Comparison of ENCODE assay signal across 13 mouse cellular contexts in the genomic region with DNA sequence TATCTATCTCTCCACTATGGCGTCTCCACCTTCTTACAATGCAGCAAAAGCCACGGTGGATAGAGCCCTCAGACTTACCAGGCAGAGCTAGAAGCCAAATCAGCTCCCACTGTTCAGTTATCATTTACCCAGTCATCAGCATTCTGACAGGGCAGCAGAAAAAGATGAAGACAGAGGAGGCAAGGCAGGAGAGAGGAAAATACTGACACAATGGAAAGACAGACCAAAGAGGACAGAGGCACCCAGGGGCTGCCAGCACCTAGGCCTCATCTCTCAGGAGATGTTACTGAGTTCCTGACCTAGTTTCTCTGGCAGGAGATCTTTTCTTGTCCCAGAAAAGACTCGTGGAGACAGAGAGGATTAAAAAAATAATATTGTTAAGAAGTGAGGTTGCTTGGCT. TPM values are rescaled to one million over a fixed set of nuclear protein-coding genes. Genes with fewer than 3 reads are reported as not detected.
A peak's percentile ranks its signal among the peaks of the same experiment; 100 is the strongest.
DNase-seq lines count a peak whose midpoint lies in the region; ATAC-seq and TF ChIP-seq lines count a peak whose summit lies in the region.
"Had no signal": no experiment of that assay in that cellular context is flagged by ENCODE, and none has a peak within 500 bp of the region (broad histone marks: within the 10 kb centered on the region; RNA-seq: fewer than 3 reads in every experiment).

No protein-coding gene starts in this region.

- no peaks in the 10 kb centered on the region for H3K79me2 ChIP-seq in heart, adult 2 months (replicated peaks; ENCODE audit: control insufficient read depth, insufficient read depth, low read length)

- no peaks in the 10 kb centered on the region for H3K27me3 ChIP-seq in kidney, embryonic 16.5 days (ENCODE audit: insufficient read depth, low read length)
- no peaks in the 10 kb centered on the region for H3K27me3 ChIP-seq in forebrain, embryonic 14.5 days (replicated peaks; ENCODE audit: control insufficient read depth, insufficient read depth, low read length)
- H3K27me3 ChIP-seq in hindbrain, postnatal 0 days (ENCODE audit: insufficient read depth, low read length): no peaks in the 10 kb centered on the region
- H3K27me3 ChIP-seq in heart, adult 2 months (ENCODE audit: control insufficient read depth, insufficient read depth, low read length): no peaks in the 10 kb centered on the region

- WGBS in kidney, embryonic 16.5 days: 31% methylated on average over 3 of the region's 3 CpGs
- WGBS in forebrain, embryonic 14.5 days: 5% methylated on average over 3 of the region's 3 CpGs
- 21% methylated on average over 3 of the region's 3 CpGs for WGBS in hindbrain, postnatal 0 days
- 47% methylated on average over 3 of the region's 3 CpGs for WGBS in heart, adult 2 months
- WGBS in lung, adult 2 months: 56% methylated on average over 3 of the region's 3 CpGs

- no peaks in the 10 kb centered on the region for H3K36me3 ChIP-seq in kidney, embryonic 16.5 days (ENCODE audit: insufficient read depth, low read length)
- no peaks in the 10 kb centered on the region for H3K36me3 ChIP-seq in forebrain, embryonic 14.5 days (ENCODE audit: control insufficient read depth, insufficient read depth, low read length)
- H3K36me3 ChIP-seq in hindbrain, postnatal 0 days (ENCODE audit: insufficient read depth, low read length): no peaks in the 10 kb centered on the region
- H3K36me3 ChIP-seq in heart, adult 2 months (ENCODE audit: control insufficient read depth, insufficient read depth, low read length): no peaks in the 10 kb centered on the region
- H3K36me3 ChIP-seq: G1E had no signal

- TF ChIP-seq EP300 in heart, adult 2 months (IDR thresholded peaks at IDR 0.05; ENCODE audit: insufficient read depth, low read depth, low read length): no peak

- no peaks in the 10 kb centered on the region for H3K9me3 ChIP-seq in kidney, embryonic 16.5 days (ENCODE audit: low read length)
- H3K9me3 ChIP-seq in forebrain, embryonic 14.5 days (replicated peaks; ENCODE audit: control insufficient read depth, low read length): no peaks in the 10 kb centered on the region
- H3K9me3 ChIP-seq in hindbrain, postnatal 0 days (ENCODE audit: low read length): no peaks in the 10 kb centered on the region
- H3K9me3 ChIP-seq: G1E had no signal

- H3K27ac ChIP-seq in kidney, embryonic 16.5 days (ENCODE audit: low read length): peak overlapping the region; percentile 52
- H3K27ac ChIP-seq in forebrain, embryonic 14.5 days (ENCODE audit: low read depth, low read length): peak overlapping the region; percentile 73
- H3K27ac ChIP-seq in hindbrain, postnatal 0 days: peak overlapping the region; percentile 55
- H3K27ac ChIP-seq in heart, adult 2 months: no peak overlapping the region

- no peak for TF ChIP-seq CTCF in hindbrain, postnatal 0 days (IDR thresholded peaks at IDR 0.05; ENCODE audit: low read depth)
- TF ChIP-seq CTCF in heart, adult 2 months (IDR thresholded peaks at IDR 0.05): no peak
- TF ChIP-seq CTCF in lung, adult 2 months (IDR thresholded peaks at IDR 0.05; ENCODE audit: insufficient read depth, low read length): no peak

- intact Hi-C loops in heart, adult 2 months (cut with DNase I): no loop called here

- no peak overlapping the region for H3K9ac ChIP-seq in kidney, embryonic 16.5 days (replicated peaks; ENCODE audit: low read length)
- no peak overlapping the region for H3K9ac ChIP-seq in forebrain, embryonic 14.5 days (ENCODE audit: low read length)
- H3K9ac ChIP-seq in hindbrain, postnatal 0 days (replicated peaks; ENCODE audit: low read length): no peak overlapping the region
- no peak overlapping the region for H3K9ac ChIP-seq in heart, adult 2 months (ENCODE audit: low read depth, low read length)

- no peak for TF ChIP-seq POLR2A in heart, adult 2 months (IDR thresholded peaks at IDR 0.05; ENCODE audit: insufficient read depth, low read depth, low read length)
- no peak for TF ChIP-seq POLR2A in lung, adult 2 months (IDR thresholded peaks at IDR 0.05; ENCODE audit: borderline replicate concordance, extremely low read depth, low read depth, low read length)

- H3K4me1 ChIP-seq in kidney, embryonic 16.5 days (ENCODE audit: insufficient read depth, low read length): peaks cover 13% of the 10 kb centered on the region; the same call in 1 of the 2 replicates
- peaks cover 15% of the 10 kb centered on the region for H3K4me1 ChIP-seq in forebrain, embryonic 14.5 days (ENCODE audit: control insufficient read depth, insufficient read depth, low read length)
- H3K4me1 ChIP-seq in hindbrain, postnatal 0 days (ENCODE audit: insufficient read depth, low read length): peaks cover 6% of the 10 kb centered on the region; the same call in 1 of the 2 replicates
- no peaks in the 10 kb centered on the region; the same call in 1 of the 2 replicates for H3K4me1 ChIP-seq in heart, adult 2 months (ENCODE audit: control insufficient read depth, insufficient read depth, low read length)
- H3K4me1 ChIP-seq in lung, adult 2 months (ENCODE audit: control insufficient read depth, insufficient read depth, low read length): no peaks in the 10 kb centered on the region; the same call in 1 of the 2 replicates

- no peak overlapping the region for H3K4me2 ChIP-seq in kidney, embryonic 16.5 days (replicated peaks; ENCODE audit: low read depth, low read length)
- no peak overlapping the region for H3K4me2 ChIP-seq in forebrain, embryonic 14.5 days (ENCODE audit: low read length)
- no peak overlapping the region for H3K4me2 ChIP-seq in hindbrain, postnatal 0 days (ENCODE audit: low read depth, low read length)

- no peak for ATAC-seq in kidney, embryonic 16.5 days (ENCODE audit: low FRiP score, low TSS enrichment)
- ATAC-seq in forebrain, embryonic 14.5 days: peak; percentile 28
- ATAC-seq in hindbrain, postnatal 0 days: no peak

- H3K4me3 ChIP-seq in kidney, embryonic 16.5 days (ENCODE audit: low read length): no peak overlapping the region
- no peak overlapping the region for H3K4me3 ChIP-seq in forebrain, embryonic 14.5 days (ENCODE audit: low read depth, low read length)
- H3K4me3 ChIP-seq in hindbrain, postnatal 0 days (ENCODE audit: low read length): no peak overlapping the region
- no peak overlapping the region for H3K4me3 ChIP-seq in heart, adult 2 months
- H3K4me3 ChIP-seq in lung, adult 2 months (replicated peaks; ENCODE audit: extremely low read depth, low read depth, low read length): no peak overlapping the region

- no peak for DNase-seq in kidney, adult 9 months
- DNase-seq in forebrain, embryonic 14.5 days (ENCODE audit: low spot score): no peak
- DNase-seq in hindbrain, postnatal 0 days (ENCODE audit: low spot score): no peak
- peak; percentile 67 for DNase-seq in retina, postnatal 1 day
- no peak for DNase-seq in heart, adult 2 months
- DNase-seq in lung, adult 2 months: no peak
- DNase-seq: adrenal gland, postnatal 10 days; heart, postnatal 14 days; kidney, adult 2 months; right cerebral cortex, postnatal 25 days had no signal

RNA-seq across cellular contexts. Expression of gene 1110051M20Rik, which starts 45.3 kb away (rescaled TPM):
- 66.9 and 68.9 TPM in 2 replicates for polyA plus RNA-seq in kidney, embryonic 16.5 days (2015; fragmentation: Nextera tagmentation; extraction: Ambion mirVana)
- polyA plus RNA-seq in forebrain, embryonic 14.5 days (2014; fragmentation: Nextera tagmentation; extraction: Ambion mirVana): 168 and 170 TPM in 2 replicates
- total RNA-seq in hindbrain, postnatal 0 days (2014; rRNA removed): 152 and 175 TPM in 2 replicates
- polyA plus RNA-seq in hindbrain, postnatal 0 days (2015; fragmentation: Nextera tagmentation; extraction: Ambion mirVana): 136 and 141 TPM in 2 replicates
- total RNA-seq in heart, adult 2 months (2021): 10 to 100 TPM in 1 of 2 experiments, 1 to 10 TPM in 1; 8.4 to 13.2 TPM
- polyA plus RNA-seq in heart, adult 2 months (2012; rRNA removed): 14.7 and 18.4 TPM in 2 replicates
- 19.2 and 27.0 TPM in 2 replicates for polyA plus RNA-seq in lung, adult 2 months (2012; rRNA removed)

RNA-seq across cellular contexts. Expression of gene Lrp4, which starts 58.1 kb away (rescaled TPM):
- 7.6 and 9.0 TPM in 2 replicates for polyA plus RNA-seq in kidney, embryonic 16.5 days (2015; fragmentation: Nextera tagmentation; extraction: Ambion mirVana)
- polyA plus RNA-seq in forebrain, embryonic 14.5 days (2014; fragmentation: Nextera tagmentation; extraction: Ambion mirVana): 4.7 and 5.1 TPM in 2 replicates
- 28.0 and 28.4 TPM in 2 replicates for total RNA-seq in hindbrain, postnatal 0 days (2014; rRNA removed)
- polyA plus RNA-seq in hindbrain, postnatal 0 days (2015; fragmentation: Nextera tagmentation; extraction: Ambion mirVana): 4.9 and 6.7 TPM in 2 replicates
- 10 to 100 TPM; 10.6 to 12.3 TPM for total RNA-seq in heart, adult 2 months (2021)
- polyA plus RNA-seq in heart, adult 2 months (2012; rRNA removed): 3.8 and 6.7 TPM in 2 replicates
- 47.6 and 55.6 TPM in 2 replicates for polyA plus RNA-seq in lung, adult 2 months (2012; rRNA removed)
- total RNA-seq: megakaryocyte-erythroid progenitor cell, adult 5-6 weeks had no signal
- polyA plus RNA-seq: G1E had no signal
